Mouse (Mus musculus) splenic B cell, adult 2 months (primary cell): Measurements from ENCODE around the gene Pkp3.

ENCODE experiments used
- DNase-seq: peaks from one replicate; pipeline ENCODE4 v3.0.0-alpha.2; 2011; ENCODE audit warnings: low read depth, low spot score
- H3K27me3 ChIP-seq: 2 replicates; pipeline ENCODE4 v1.6.1; 2012; ENCODE audit warnings: mild to moderate bottlenecking, low read length, moderate library complexity, mixed read lengths; ENCODE audit not compliant: control insufficient read depth, poor library complexity, insufficient read depth, severe bottlenecking
- H3K36me3 ChIP-seq: 2 replicates; pipeline ENCODE4 v1.6.1; 2012; ENCODE audit warnings: mild to moderate bottlenecking, low read length, moderate library complexity, mixed read lengths; ENCODE audit not compliant: control insufficient read depth, poor library complexity, insufficient read depth, severe bottlenecking

Gene Pkp3

GRCm38 (mm10) chr7:141131024-141131820, 53.2 kb downstream of the Pkp3 start:
- peak; percentile 91 for DNase-seq
- H3K27me3 ChIP-seq: no peaks in the 10 kb centered on the region
- H3K36me3 ChIP-seq: 0 out of 2 replicates have a peak, but pooled peaks cover 1% of the 10 kb centered on the region

- Histone ChIP-seq H3K27me3 (no peaks in the 10 kb centered on the region), H3K36me3 (peaks cover 2% of the 10 kb centered on the region)
- DNase-seq: no peak
Observed at GRCm38 (mm10) chr7:141131904-141132755, 54.1 kb downstream of the Pkp3 start.
